Mouse (Mus musculus) lung, adult 2 months (tissue): ENCODE results near the gene Gm10340.
"Not testable (repeated sequence)": the region's sequence is repeated elsewhere in the genome, so short reads cannot be mapped to it uniquely, and the experiment has no call there.

Source experiments
- CTCF ChIP-seq: fragments of 200-500 bp; IDR thresholded peaks from 2 replicates; pipeline ENCODE4 v1.5.1; 2011; ENCODE audit warnings: mild to moderate bottlenecking, low read length, control low read depth; ENCODE audit not compliant: insufficient read depth
- POLR2A ChIP-seq: fragments of 200-500 bp; IDR thresholded peaks from 2 replicates; pipeline ENCODE4 v1.6.1; 2011; ENCODE audit warnings: low read depth, mild to moderate bottlenecking, control low read depth, low read length, borderline replicate concordance; ENCODE audit errors: extremely low read depth

DNA sequence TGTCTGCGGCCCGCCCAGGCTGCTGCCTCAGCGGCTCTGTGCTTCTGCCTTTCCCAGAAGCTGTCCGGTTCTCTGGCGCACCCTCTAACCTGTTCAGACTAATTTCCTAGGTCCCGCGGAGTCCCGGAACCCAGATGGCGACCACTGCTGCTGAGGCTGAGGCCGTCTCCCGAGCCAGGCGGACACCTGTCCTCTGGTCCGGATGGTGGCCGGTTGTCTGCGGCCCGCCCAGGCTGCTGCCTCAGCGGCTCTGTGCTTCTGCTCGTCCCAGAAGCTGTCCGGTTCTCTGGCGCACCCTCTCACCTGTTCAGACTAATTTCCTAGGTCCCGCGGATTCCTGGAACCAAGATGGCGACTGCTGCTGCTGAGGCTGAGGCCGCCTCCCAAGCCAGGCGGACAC, 17.7 kb upstream of the Gm10340 start:
- TF ChIP-seq CTCF, POLR2A: not testable (repeated sequence)
